Mouse (Mus musculus) neural tube, embryonic 14.5 days (tissue): ENCODE measurements around the gene Arhgef17. TPM values are rescaled to one million over a fixed set of nuclear protein-coding genes. Genes with fewer than 3 reads are reported as not detected.
"Not testable (repeated sequence)": the region's sequence is repeated elsewhere in the genome, so short reads cannot be mapped to it uniquely, and the experiment has no call there.

Source experiments
- ATAC-seq: fragments of 200-750 bp; cut with Nextera tagmentation; 2 replicates; pipeline ENCODE4 v1.8.0; 2017; ENCODE audit warnings: low read depth, mild to moderate bottlenecking, moderate TSS enrichment, moderate library complexity
- H3K27ac ChIP-seq: fragments of 300-500 bp; sonication (generic); 2 replicates; pipeline ENCODE4 v1.5.1; 2014; ENCODE audit warnings: low read depth, mild to moderate bottlenecking, control low read depth, low read length, moderate library complexity, mixed read lengths
- H3K27me3 ChIP-seq: fragments of 300-500 bp; sonication (generic); 2 replicates; pipeline ENCODE4 v1.6.1; 2014; ENCODE audit warnings: low read length; ENCODE audit not compliant: control insufficient read depth, insufficient read depth
- H3K36me3 ChIP-seq: fragments of 300-500 bp; sonication (generic); 2 replicates; pipeline ENCODE4 v1.6.1; 2014; ENCODE audit warnings: low read length, mixed read lengths; ENCODE audit not compliant: control insufficient read depth, insufficient read depth
- H3K4me1 ChIP-seq: fragments of 300-500 bp; sonication (generic); 2 replicates; pipeline ENCODE4 v1.6.1; 2014; ENCODE audit warnings: low read length; ENCODE audit not compliant: control insufficient read depth, insufficient read depth
- H3K4me2 ChIP-seq: fragments of 300-500 bp; sonication (generic); 2 replicates; pipeline ENCODE4 v1.6.1; 2014; ENCODE audit warnings: mild to moderate bottlenecking, low read depth, low read length, control low read depth
- H3K4me3 ChIP-seq: fragments of 300-500 bp; sonication (generic); 2 replicates; pipeline ENCODE4 v1.5.1; 2014; ENCODE audit warnings: low read depth, low read length, control low read depth, mixed read lengths
- H3K9ac ChIP-seq: fragments of 300-500 bp; sonication (generic); replicated peaks from 2 replicates; pipeline ENCODE4 v1.6.1; 2014; ENCODE audit warnings: low read depth, mild to moderate bottlenecking, control low read depth, low read length, mixed read lengths
- H3K9me3 ChIP-seq: fragments of 300-500 bp; sonication (generic); 2 replicates; pipeline ENCODE4 v1.6.1; 2016; ENCODE audit warnings: low read length; ENCODE audit not compliant: control insufficient read depth
- WGBS: fragments of 180-500 bp; shearing (Covaris S2); extraction: QIAGEN DNeasy Blood & Tissue Kit; methylation state at CpG from one replicate; pipeline ENCODE4 v1.1.7; 2014; 5-methylcytosine and 5-hydroxymethylcytosine counted together
- polyA plus RNA-seq: library from polyadenylated mRNA; unstranded; fragments of >200 nt; fragmentation: Nextera tagmentation; extraction: Ambion mirVana; gene quantifications from 2 replicates; pipeline ENCODE4 v1.2.1, GENCODE M21; 2014

Arhgef17 gene
- polyA plus RNA-seq, 1 experiment from 2014 or later, result 12.1 TPM

DNA sequence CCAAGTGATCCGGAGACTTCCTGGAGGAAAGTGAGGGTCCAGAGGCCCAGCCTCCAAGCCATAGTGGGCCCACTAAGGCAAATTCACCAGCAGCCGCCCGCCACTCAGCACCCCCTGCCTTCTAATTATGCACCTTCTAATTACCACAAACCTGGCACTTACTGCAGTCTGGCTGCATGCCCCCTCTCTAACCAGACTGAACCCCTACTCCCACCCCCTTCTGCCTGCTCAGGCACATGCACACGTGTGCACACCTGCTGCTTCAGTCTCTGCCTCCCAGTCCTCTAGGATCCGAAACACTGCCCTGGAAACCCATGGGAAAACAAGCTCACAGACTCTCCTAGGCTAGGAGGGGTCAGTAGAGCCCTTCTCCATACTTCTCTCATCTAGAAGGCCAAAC lies 77.0 kb downstream of the Arhgef17 start:
- H3K9me3 ChIP-seq, result no peaks in the 10 kb centered on the region
- H3K4me3 ChIP-seq, result no peak overlapping the region
- no peak overlapping the region for H3K4me2 ChIP-seq
- ATAC-seq, result no peak
- H3K36me3 ChIP-seq, result no peaks in the 10 kb centered on the region
- H3K4me1 ChIP-seq, result peaks cover 15% of the 10 kb centered on the region
- 74% methylated on average over 5 of the region's 5 CpGs for WGBS
- no peaks in the 10 kb centered on the region for H3K27me3 ChIP-seq
- H3K27ac ChIP-seq, result no peak overlapping the region
- no peak overlapping the region for H3K9ac ChIP-seq

DNA sequence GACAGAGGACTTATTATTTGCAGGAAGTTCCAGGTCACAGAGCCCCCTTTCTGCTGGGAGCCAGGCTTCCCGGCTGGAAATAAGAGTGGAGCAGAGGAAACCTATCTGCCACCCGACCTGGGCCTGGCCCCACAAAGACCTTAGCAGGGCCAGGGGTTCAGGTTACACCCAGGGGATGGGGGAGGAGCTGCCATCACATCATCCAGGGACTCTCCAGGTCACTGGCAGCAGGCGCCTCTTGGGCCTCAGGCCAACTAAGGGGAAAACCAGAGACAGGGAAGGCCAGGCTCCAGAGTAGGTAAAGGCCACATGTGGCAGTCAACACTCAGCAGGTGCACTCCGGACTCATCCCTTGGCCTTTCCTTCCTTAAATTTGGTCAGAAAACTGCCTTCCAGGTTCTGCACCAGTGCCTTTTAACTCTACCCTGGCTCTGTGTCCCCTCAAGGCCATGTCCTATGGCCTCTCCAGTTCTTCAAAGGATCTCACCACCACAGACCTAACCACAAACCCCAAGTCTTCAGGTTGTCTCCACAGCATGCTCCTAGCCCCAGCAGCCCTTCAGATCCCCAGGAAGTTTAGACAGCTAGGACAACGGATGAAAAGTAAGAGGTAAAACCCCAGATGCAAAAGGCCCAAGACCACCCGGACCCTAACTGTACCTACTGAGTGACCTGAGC lies 77.6 kb downstream of the Arhgef17 start:
- Histone ChIP-seq H3K27ac (no peak overlapping the region), H3K27me3 (no peaks in the 10 kb centered on the region), H3K4me3 (no peak overlapping the region), H3K9me3 (no peaks in the 10 kb centered on the region), H3K4me2 (no peak overlapping the region), H3K9ac (no peak overlapping the region), H3K4me1 (peaks cover 15% of the 10 kb centered on the region), H3K36me3 (no peaks in the 10 kb centered on the region)
- no peak for ATAC-seq
- 54% methylated on average over 6 of the region's 6 CpGs for WGBS

- Histone ChIP-seq H3K4me1 (peaks cover 15% of the 10 kb centered on the region), H3K4me2 (no peak overlapping the region), H3K27ac (no peak overlapping the region), H3K36me3 (no peaks in the 10 kb centered on the region), H3K4me3 (no peak overlapping the region), H3K27me3 (no peaks in the 10 kb centered on the region), H3K9me3 (no peaks in the 10 kb centered on the region), H3K9ac (no peak overlapping the region)
- no peak for ATAC-seq
- WGBS, result 86% methylated on average over 3 of the region's 3 CpGs
These were observed 78.5 kb downstream of the Arhgef17 start for GRCm38 (mm10) chr7:100853396-100853795.

GRCm38 (mm10) chr7:100851481-100852356 lies 80.2 kb downstream of the Arhgef17 start:
- no peak overlapping the region for H3K4me3 ChIP-seq
- no peak overlapping the region for H3K9ac ChIP-seq
- H3K4me1 ChIP-seq, result peaks cover 15% of the 10 kb centered on the region
- no peak for ATAC-seq
- no peaks in the 10 kb centered on the region for H3K27me3 ChIP-seq
- peak overlapping the region; percentile 39; the same call in 1 of the 2 replicates for H3K27ac ChIP-seq
- no peak overlapping the region for H3K4me2 ChIP-seq
- no peaks in the 10 kb centered on the region for H3K9me3 ChIP-seq
- H3K36me3 ChIP-seq, result no peaks in the 10 kb centered on the region
- 61% methylated on average over 9 of the region's 9 CpGs for WGBS

DNA sequence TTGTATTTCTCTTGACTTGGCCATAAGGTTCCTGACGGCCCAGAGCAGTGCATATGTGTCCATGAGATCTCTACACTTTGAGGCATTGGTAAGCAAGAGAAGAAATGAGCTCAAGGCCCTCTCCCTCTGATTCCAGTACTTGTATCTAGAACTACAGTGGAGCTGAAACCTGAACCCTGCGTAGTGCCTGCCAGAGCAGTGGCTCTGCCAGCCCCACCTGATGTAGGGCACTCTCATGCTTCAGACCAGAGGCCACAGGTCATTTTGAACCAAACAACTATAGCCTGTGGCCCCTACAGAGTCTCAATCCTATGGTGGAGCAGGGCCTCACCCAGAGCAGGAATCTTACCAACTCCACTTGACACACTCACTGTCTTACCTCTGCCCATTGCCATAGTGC lies 82.4 kb downstream of the Arhgef17 start:
- H3K4me3 ChIP-seq, result no peak overlapping the region
- H3K4me2 ChIP-seq, result no peak overlapping the region
- no peak overlapping the region for H3K27ac ChIP-seq
- H3K9me3 ChIP-seq, result no peaks in the 10 kb centered on the region
- no peaks in the 10 kb centered on the region for H3K27me3 ChIP-seq
- H3K36me3 ChIP-seq, result no peaks in the 10 kb centered on the region
- ATAC-seq, result no peak
- 92% methylated on average over 2 of the region's 2 CpGs for WGBS
- no peak overlapping the region for H3K9ac ChIP-seq
- peaks cover 15% of the 10 kb centered on the region for H3K4me1 ChIP-seq

GRCm38 (mm10) chr7:100848744-100849143 lies 83.2 kb downstream of the Arhgef17 start:
- H3K27ac ChIP-seq, result no peak overlapping the region
- whole genome bisulfite sequencing, result 35% methylated on average over 6 of the region's 6 CpGs
- H3K9me3 ChIP-seq, result no peaks in the 10 kb centered on the region
- H3K4me1 ChIP-seq, result peaks cover 15% of the 10 kb centered on the region
- no peaks in the 10 kb centered on the region for H3K36me3 ChIP-seq
- no peaks in the 10 kb centered on the region for H3K27me3 ChIP-seq
- no peak for ATAC-seq
- no peak overlapping the region for H3K4me3 ChIP-seq
- H3K4me2 ChIP-seq, result no peak overlapping the region
- H3K9ac ChIP-seq, result no peak overlapping the region

GRCm38 (mm10) chr7:100847131-100847530 lies 84.8 kb downstream of the Arhgef17 start:
- ATAC-seq, result no peak
- no peak overlapping the region for H3K9ac ChIP-seq
- H3K27me3 ChIP-seq, result no peaks in the 10 kb centered on the region
- no peaks in the 10 kb centered on the region for H3K36me3 ChIP-seq
- H3K4me2 ChIP-seq, result no peak overlapping the region
- 92% methylated on average over 6 of the region's 6 CpGs for WGBS
- no peak overlapping the region for H3K27ac ChIP-seq
- H3K9me3 ChIP-seq, result no peaks in the 10 kb centered on the region
- H3K4me1 ChIP-seq, result peaks cover 13% of the 10 kb centered on the region
- no peak overlapping the region for H3K4me3 ChIP-seq

DNA sequence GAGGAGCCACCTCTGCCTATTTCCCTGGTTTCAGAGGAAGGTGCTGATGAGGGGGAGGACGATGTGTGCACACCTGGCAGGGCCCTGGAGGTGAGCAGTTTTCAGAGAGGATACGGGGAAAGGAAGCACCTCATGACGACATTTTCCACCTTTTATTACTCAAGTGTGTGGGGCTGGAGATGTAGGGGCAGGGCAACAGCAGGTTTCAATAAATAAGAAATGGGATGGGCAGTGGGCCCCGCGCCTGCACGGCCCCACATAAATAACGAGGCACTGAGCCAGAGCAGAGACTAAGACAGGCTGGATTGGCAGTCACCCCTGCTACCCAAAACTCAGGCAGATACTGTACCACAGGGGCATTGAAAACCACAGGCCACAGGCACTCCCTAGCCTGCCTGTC lies 85.9 kb downstream of the Arhgef17 start:
- H3K4me3 ChIP-seq, H3K27me3 ChIP-seq, H3K9ac ChIP-seq, H3K9me3 ChIP-seq, H3K36me3 ChIP-seq, H3K4me1 ChIP-seq, H3K27ac ChIP-seq, H3K4me2 ChIP-seq: not testable (repeated sequence)
- ATAC-seq, result 0 out of 2 replicates have a peak, but pooled peaks have one; percentile 2
- 83% methylated on average over 7 of the region's 7 CpGs for WGBS

DNA sequence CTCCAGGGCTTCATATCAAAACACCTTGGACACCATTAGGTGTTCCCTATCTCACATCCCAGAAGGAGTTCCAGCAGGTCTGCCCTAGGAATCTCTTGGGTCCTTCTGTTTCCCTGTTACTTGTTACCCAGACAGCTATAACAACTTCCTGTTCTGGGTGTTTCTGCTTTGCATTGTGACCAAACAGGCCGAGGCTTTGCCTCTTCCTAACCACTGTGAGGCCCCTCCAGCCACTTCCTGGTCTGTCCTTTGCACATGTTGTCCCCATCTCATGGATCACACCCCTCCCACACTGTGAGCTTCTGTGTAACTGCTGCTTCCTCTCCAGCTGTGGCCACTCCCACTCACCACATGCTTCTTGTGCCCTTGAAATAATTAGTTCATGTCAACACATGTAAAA lies 86.5 kb downstream of the Arhgef17 start:
- no peak overlapping the region for H3K4me2 ChIP-seq
- H3K9me3 ChIP-seq, result no peaks in the 10 kb centered on the region
- 77% methylated on average over 1 of the region's 1 CpGs for WGBS
- no peaks in the 10 kb centered on the region for H3K4me1 ChIP-seq
- H3K36me3 ChIP-seq, result no peaks in the 10 kb centered on the region
- H3K9ac ChIP-seq, result no peak overlapping the region
- no peak for ATAC-seq
- H3K27ac ChIP-seq, result no peak overlapping the region
- no peak overlapping the region for H3K4me3 ChIP-seq
- H3K27me3 ChIP-seq, result no peaks in the 10 kb centered on the region
